Mouse (Mus musculus) kidney, embryonic 15.5 days (tissue): ENCODE measurements around the gene H2-Ab1. TPM values are rescaled to one million over a fixed set of nuclear protein-coding genes. Genes with fewer than 3 reads are reported as not detected.

Experiments
- ATAC-seq: fragments of 200-750 bp; cut with Nextera tagmentation; replicated peaks from 2 replicates; pipeline ENCODE4 v1.8.0; 2017; ENCODE audit warnings: moderate TSS enrichment; ENCODE audit not compliant: low FRiP score
- H3K27ac ChIP-seq: fragments of 300-500 bp; sonication (generic); 2 replicates; pipeline ENCODE4 v1.5.1; 2015; ENCODE audit warnings: mild to moderate bottlenecking, inconsistent platforms
- H3K27me3 ChIP-seq: fragments of 300-500 bp; sonication (generic); 2 replicates; pipeline ENCODE4 v1.6.1; 2015; ENCODE audit warnings: inconsistent platforms
- H3K36me3 ChIP-seq: fragments of 300-500 bp; sonication (generic); 2 replicates; pipeline ENCODE4 v1.6.1; 2015; ENCODE audit warnings: inconsistent platforms
- H3K4me1 ChIP-seq: fragments of 300-500 bp; sonication (generic); 2 replicates; pipeline ENCODE4 v1.6.1; 2015; ENCODE audit warnings: inconsistent platforms
- H3K4me2 ChIP-seq: fragments of 300-500 bp; sonication (generic); 2 replicates; pipeline ENCODE4 v1.6.1; 2015; ENCODE audit warnings: moderate library complexity, mild to moderate bottlenecking, inconsistent platforms
- H3K4me3 ChIP-seq: fragments of 300-500 bp; sonication (generic); replicated peaks from 2 replicates; pipeline ENCODE4 v1.5.1; 2015; ENCODE audit warnings: mild to moderate bottlenecking, inconsistent platforms
- H3K9ac ChIP-seq: fragments of 300-500 bp; sonication (generic); 2 replicates; pipeline ENCODE4 v1.6.1; 2015; ENCODE audit warnings: mild to moderate bottlenecking, inconsistent platforms
- H3K9me3 ChIP-seq: fragments of 300-500 bp; sonication (generic); replicated peaks from 2 replicates; pipeline ENCODE4 v1.6.1; 2016; ENCODE audit warnings: inconsistent platforms
- WGBS: fragments of 180-500 bp; shearing (Covaris S2); methylation state at CpG from one replicate; pipeline ENCODE4 v1.1.7; 2015; ENCODE audit warnings: mixed read lengths; 5-methylcytosine and 5-hydroxymethylcytosine counted together
- polyA plus RNA-seq: library from polyadenylated mRNA; unstranded; fragments of >200 nt; fragmentation: Nextera tagmentation; extraction: Ambion mirVana; gene quantifications from 2 replicates; pipeline ENCODE4 v1.2.1, GENCODE M21; 2015

H2-Ab1 gene
- polyA plus RNA-seq, 1 experiment from 2014 or later: 27.5 TPM

- peak; percentile 38 for ATAC-seq
These were observed 7.2 kb downstream of the H2-Ab1 start for GRCm38 (mm10) chr17:34264452-34265351.

DNA sequence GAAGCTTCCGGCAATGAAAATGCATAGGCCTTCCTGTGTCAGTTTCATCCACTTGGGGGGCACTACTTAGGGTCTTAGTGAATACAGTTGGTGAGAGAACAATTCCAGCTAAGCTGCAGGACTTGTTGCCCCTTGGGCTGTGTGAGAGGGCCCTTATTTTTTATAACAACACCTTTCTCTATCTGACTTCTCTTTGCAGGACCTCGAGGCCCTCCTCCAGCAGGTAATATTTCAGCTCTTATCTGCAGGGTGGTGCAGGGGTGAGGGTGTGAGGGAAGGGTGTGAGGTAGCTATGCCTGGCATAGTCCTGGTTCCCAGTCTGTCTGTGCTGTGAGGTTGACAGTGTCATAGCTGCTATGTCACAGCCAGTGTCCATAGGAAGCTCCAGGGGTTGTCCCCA lies 10.8 kb downstream of the H2-Ab1 start:
- H3K4me2 ChIP-seq: no peak overlapping the region
- no peak overlapping the region for H3K9ac ChIP-seq
- H3K4me3 ChIP-seq: no peak overlapping the region
- H3K4me1 ChIP-seq: peaks cover 21% of the 10 kb centered on the region
- WGBS: 71% methylated on average over 2 of the region's 2 CpGs
- H3K36me3 ChIP-seq: no peaks in the 10 kb centered on the region
- ATAC-seq: no peak
- no peak overlapping the region for H3K27ac ChIP-seq
- no peaks in the 10 kb centered on the region for H3K9me3 ChIP-seq
- H3K27me3 ChIP-seq: peaks cover 27% of the 10 kb centered on the region

More at GRCm38 (mm10) chr17:34264452-34265351, 7.2 kb downstream of the H2-Ab1 start:
- Histone ChIP-seq H3K4me3 (peak overlapping the region; percentile 51), H3K27ac (no peak overlapping the region), H3K27me3 (peaks cover 42% of the 10 kb centered on the region), H3K36me3 (no peaks in the 10 kb centered on the region), H3K9ac (peak overlapping the region; percentile 41), H3K9me3 (no peaks in the 10 kb centered on the region), H3K4me1 (peaks cover 28% of the 10 kb centered on the region), H3K4me2 (peak overlapping the region; percentile 83)
- under 1% methylated on average over 92 of the region's 93 CpGs for WGBS

DNA sequence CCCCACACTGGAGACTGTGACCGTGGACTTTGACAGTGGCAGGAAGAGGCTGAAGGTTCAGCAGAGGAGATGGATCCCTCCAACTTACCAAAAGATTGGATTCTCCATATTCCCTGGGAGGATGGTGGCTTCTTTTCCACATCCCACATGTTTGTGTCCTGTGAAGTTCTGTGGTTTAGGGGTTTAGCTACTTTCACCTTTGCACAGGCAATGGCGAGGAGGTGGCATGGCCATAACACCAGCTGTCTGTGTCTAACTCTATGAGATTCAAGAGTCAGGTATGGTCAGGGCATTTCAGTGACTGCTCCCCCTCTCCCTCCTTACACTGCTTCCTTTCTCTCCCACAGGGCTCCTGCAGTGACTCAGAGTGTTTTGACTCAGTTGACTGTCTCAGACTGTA lies 11.3 kb downstream of the H2-Ab1 start:
- no peak for ATAC-seq
- WGBS: 87% methylated on average over 2 of the region's 2 CpGs
- Histone ChIP-seq H3K36me3 (no peaks in the 10 kb centered on the region), H3K9me3 (no peaks in the 10 kb centered on the region), H3K4me3 (no peak overlapping the region), H3K4me2 (no peak overlapping the region), H3K4me1 (peaks cover 16% of the 10 kb centered on the region), H3K9ac (no peak overlapping the region), H3K27me3 (peaks cover 22% of the 10 kb centered on the region), H3K27ac (no peak overlapping the region)

GRCm38 (mm10) chr17:34269817-34270216 lies 12.3 kb downstream of the H2-Ab1 start:
- Histone ChIP-seq H3K4me2 (no peak overlapping the region), H3K4me1 (peaks cover 7% of the 10 kb centered on the region), H3K27ac (no peak overlapping the region), H3K27me3 (peaks cover 17% of the 10 kb centered on the region; the same call in 1 of the 2 replicates), H3K9ac (no peak overlapping the region), H3K4me3 (no peak overlapping the region), H3K36me3 (no peaks in the 10 kb centered on the region), H3K9me3 (no peaks in the 10 kb centered on the region)
- 75% methylated on average over 4 of the region's 4 CpGs for WGBS
- ATAC-seq: no peak

DNA sequence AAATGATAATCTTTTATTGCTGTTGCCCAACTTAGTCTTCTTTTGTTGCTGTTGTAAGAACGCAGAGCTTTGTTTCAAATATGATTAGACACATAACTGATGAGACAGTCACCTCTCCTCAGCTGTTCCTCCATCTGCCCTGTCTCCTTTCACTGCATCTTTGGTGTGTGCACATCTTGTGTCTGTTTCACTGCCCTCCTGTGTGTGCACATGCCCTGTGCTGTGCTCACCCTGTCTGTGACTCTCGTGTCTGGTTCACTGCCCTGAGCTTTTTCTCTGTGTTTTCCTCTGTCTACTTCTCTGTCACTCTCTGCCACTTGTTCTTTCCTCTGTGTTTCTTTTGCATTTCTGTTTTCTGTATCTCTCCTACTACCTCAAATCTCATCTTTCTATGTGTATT lies 12.7 kb downstream of the H2-Ab1 start:
- H3K4me1 ChIP-seq: peaks cover 3% of the 10 kb centered on the region
- no peak overlapping the region for H3K27ac ChIP-seq
- H3K4me2 ChIP-seq: no peak overlapping the region
- no peak for ATAC-seq
- no peak overlapping the region for H3K4me3 ChIP-seq
- no peaks in the 10 kb centered on the region for H3K36me3 ChIP-seq
- no peaks in the 10 kb centered on the region for H3K9me3 ChIP-seq
- H3K27me3 ChIP-seq: peaks cover 13% of the 10 kb centered on the region; the same call in 1 of the 2 replicates
- H3K9ac ChIP-seq: no peak overlapping the region
- 80% methylated on average over 2 of the region's 2 CpGs for WGBS

GRCm38 (mm10) chr17:34270940-34271339 lies 13.5 kb downstream of the H2-Ab1 start:
- Histone ChIP-seq H3K36me3 (no peaks in the 10 kb centered on the region), H3K27ac (no peak overlapping the region), H3K27me3 (peaks cover 9% of the 10 kb centered on the region; the same call in 1 of the 2 replicates), H3K4me1 (no peaks in the 10 kb centered on the region), H3K9me3 (no peaks in the 10 kb centered on the region), H3K9ac (no peak overlapping the region), H3K4me2 (no peak overlapping the region), H3K4me3 (no peak overlapping the region)
- ATAC-seq: no peak
- WGBS: 82% methylated on average over 2 of the region's 2 CpGs

DNA sequence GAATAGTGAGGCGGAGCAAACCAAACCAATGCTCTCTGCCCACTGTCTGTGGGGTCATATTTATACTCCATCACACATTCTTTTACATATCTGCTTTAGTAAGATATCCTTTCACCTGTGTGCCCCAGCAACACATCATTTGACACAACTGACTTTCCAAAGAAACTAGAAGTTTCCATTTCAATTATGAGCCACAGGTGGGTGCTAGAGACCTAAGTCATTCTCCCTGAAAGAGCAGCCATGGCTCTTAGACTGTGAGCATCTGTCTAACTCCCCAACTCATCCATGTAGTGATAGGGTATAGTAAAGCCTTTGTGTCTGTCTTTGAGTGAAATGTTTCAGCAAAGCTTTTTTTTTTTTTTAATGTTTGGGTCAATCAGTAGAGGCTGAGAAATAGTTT lies 14.6 kb downstream of the H2-Ab1 start:
- Histone ChIP-seq H3K27me3 (peaks cover 7% of the 10 kb centered on the region; the same call in 1 of the 2 replicates), H3K9me3 (no peaks in the 10 kb centered on the region; the same call in 1 of the 2 replicates), H3K4me2 (no peak overlapping the region), H3K4me3 (no peak overlapping the region), H3K9ac (no peak overlapping the region), H3K36me3 (no peaks in the 10 kb centered on the region), H3K27ac (no peak overlapping the region), H3K4me1 (no peaks in the 10 kb centered on the region)
- WGBS: 96% methylated on average over 1 of the region's 1 CpGs
- ATAC-seq: no peak

DNA sequence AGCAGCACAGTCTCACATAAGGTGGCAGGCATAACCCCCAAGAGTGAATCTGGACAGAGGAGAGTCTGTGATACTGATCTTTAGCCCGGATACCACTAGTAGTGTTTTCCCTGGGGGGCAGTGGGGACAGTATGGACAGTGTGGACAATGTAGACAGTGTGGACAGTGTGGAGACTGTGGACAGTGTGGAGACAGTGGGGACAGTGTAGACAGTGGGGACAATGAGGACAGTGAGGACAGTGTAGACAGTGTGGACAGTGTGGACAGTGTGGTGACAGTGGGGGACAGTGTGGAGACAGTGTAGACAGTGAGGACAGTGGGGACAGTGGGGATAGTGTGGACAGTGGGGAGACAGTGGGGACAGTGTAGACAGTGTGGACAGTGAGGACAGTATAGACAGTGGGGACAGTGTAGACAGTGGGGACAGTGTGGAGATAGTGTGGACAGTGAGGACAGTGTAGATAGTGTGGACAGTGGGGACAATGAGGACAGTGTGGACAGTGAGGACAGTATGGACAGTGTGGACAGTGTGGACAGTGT lies 23.1 kb downstream of the H2-Ab1 start:
- Histone ChIP-seq H3K27ac (no peak overlapping the region), H3K4me1 (no peaks in the 10 kb centered on the region), H3K36me3 (no peaks in the 10 kb centered on the region), H3K27me3 (0 out of 2 replicates have a peak, but pooled peaks cover 3% of the 10 kb centered on the region), H3K4me2 (no peak overlapping the region), H3K9ac (no peak overlapping the region), H3K4me3 (no peak overlapping the region), H3K9me3 (no peaks in the 10 kb centered on the region; the same call in 1 of the 2 replicates)
- 71% methylated on average over 1 of the region's 1 CpGs for WGBS
- no peak for ATAC-seq

- 0 out of 2 replicates have a peak, but pooled peaks cover 3% of the 10 kb centered on the region for H3K27me3 ChIP-seq
- ATAC-seq: no peak
- whole genome bisulfite sequencing: 62% methylated on average over 1 of the region's 1 CpGs
- H3K4me1 ChIP-seq: no peaks in the 10 kb centered on the region
- H3K27ac ChIP-seq: no peak overlapping the region
- H3K9ac ChIP-seq: no peak overlapping the region
- no peaks in the 10 kb centered on the region; the same call in 1 of the 2 replicates for H3K9me3 ChIP-seq
- H3K4me2 ChIP-seq: no peak overlapping the region
- no peaks in the 10 kb centered on the region for H3K36me3 ChIP-seq
- no peak overlapping the region for H3K4me3 ChIP-seq
These were observed 24.3 kb downstream of the H2-Ab1 start for GRCm38 (mm10) chr17:34281836-34282235.

DNA sequence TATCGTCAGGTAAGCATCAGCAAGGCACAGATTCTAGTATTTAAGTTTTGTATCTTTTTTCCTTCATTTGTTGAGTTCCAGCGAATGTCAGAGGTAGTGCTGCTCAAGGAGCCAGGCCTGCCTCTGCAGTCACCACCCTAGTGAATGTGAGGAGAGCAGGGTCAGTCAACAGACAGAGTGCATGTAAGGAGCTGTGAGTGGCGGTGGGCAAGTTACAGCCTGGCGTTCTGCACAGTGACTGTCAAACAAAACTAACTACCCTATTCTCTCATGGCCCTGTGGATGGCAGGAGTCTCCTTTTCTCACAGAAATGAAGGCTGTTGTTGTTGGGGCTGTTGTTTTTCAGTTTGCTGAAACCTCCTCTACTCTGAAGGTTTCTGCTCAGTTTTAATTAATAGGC lies 27.9 kb downstream of the H2-Ab1 start:
- WGBS: 73% methylated on average over 4 of the region's 4 CpGs
- Histone ChIP-seq H3K4me2 (no peak overlapping the region), H3K4me3 (no peak overlapping the region), H3K27ac (no peak overlapping the region), H3K27me3 (0 out of 2 replicates have a peak, but pooled peaks cover 3% of the 10 kb centered on the region), H3K9ac (no peak overlapping the region), H3K36me3 (no peaks in the 10 kb centered on the region), H3K9me3 (no peaks in the 10 kb centered on the region), H3K4me1 (no peaks in the 10 kb centered on the region)
- no peak for ATAC-seq

DNA sequence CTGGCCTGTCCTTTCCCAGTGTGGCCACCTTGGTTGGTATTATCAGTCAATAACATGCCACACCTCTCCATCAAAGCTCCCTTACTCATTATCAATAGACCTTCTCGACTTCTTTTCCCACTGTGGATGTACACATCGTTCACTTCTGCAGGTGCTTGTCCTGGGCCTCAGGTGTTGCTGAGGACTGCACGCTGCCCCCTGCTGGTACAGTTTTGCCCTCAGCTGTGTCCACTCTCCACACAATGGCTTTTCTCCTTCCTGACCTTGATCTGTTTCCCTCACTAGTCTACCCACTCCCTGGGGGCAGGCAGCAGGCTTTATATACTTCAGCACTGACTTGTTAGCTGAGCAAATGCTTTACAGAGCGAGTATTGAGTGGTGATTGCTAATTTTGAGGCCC lies 28.4 kb downstream of the H2-Ab1 start:
- Histone ChIP-seq H3K27me3 (0 out of 2 replicates have a peak, but pooled peaks cover 3% of the 10 kb centered on the region), H3K4me1 (no peaks in the 10 kb centered on the region), H3K4me2 (no peak overlapping the region), H3K9ac (no peak overlapping the region), H3K9me3 (no peaks in the 10 kb centered on the region), H3K4me3 (no peak overlapping the region), H3K36me3 (no peaks in the 10 kb centered on the region), H3K27ac (no peak overlapping the region)
- 37% methylated on average over 4 of the region's 4 CpGs for WGBS
- no peak for ATAC-seq

- WGBS: 75% methylated on average over 5 of the region's 5 CpGs
- ATAC-seq: no peak
- H3K4me1 ChIP-seq: no peaks in the 10 kb centered on the region
These were observed 29.0 kb downstream of the H2-Ab1 start for GRCm38 (mm10) chr17:34286501-34286900.

More at GRCm38 (mm10) chr17:34286501-34286900, 29.0 kb downstream of the H2-Ab1 start:
- H3K4me3 ChIP-seq: no peak overlapping the region
- no peak overlapping the region for H3K27ac ChIP-seq
- no peak overlapping the region for H3K4me2 ChIP-seq
- no peaks in the 10 kb centered on the region for H3K36me3 ChIP-seq
- 0 out of 2 replicates have a peak, but pooled peaks cover 3% of the 10 kb centered on the region for H3K27me3 ChIP-seq
- no peaks in the 10 kb centered on the region for H3K9me3 ChIP-seq
- H3K9ac ChIP-seq: no peak overlapping the region
